Mouse (Mus musculus) embryo, embryonic 10.5 days (tissue): ENCODE measurements around the gene Apon.
"Not testable (repeated sequence)": the region's sequence is repeated elsewhere in the genome, so short reads cannot be mapped to it uniquely, and the experiment has no call there.

Source experiments
- DNase-seq: peaks from one replicate; pipeline ENCODE4 v3.0.0-alpha.2; 2015; ENCODE audit warnings: low spot score

Gene Apon

GRCm38 (mm10) chr10:128232420-128232985, 21.4 kb upstream of the Apon start:
- peak; percentile 91 for DNase-seq

GRCm38 (mm10) chr10:128236321-128236720, 17.6 kb upstream of the Apon start:
- no peak for DNase-seq

- no peak for DNase-seq
These were observed 16.0 kb upstream of the Apon start for GRCm38 (mm10) chr10:128237807-128238480.

GRCm38 (mm10) chr10:128239140-128239539, 14.8 kb upstream of the Apon start:
- DNase-seq: no peak

- DNase-seq: no peak
These were observed 13.8 kb upstream of the Apon start for GRCm38 (mm10) chr10:128240131-128240530.

- no peak for DNase-seq
These were observed 10.6 kb upstream of the Apon start for GRCm38 (mm10) chr10:128243252-128243651.

GRCm38 (mm10) chr10:128244121-128244520, 9.8 kb upstream of the Apon start:
- no peak for DNase-seq

GRCm38 (mm10) chr10:128247020-128247732, 6.7 kb upstream of the Apon start:
- peak; percentile 17 for DNase-seq

- DNase-seq: no peak
These were observed 3.3 kb upstream of the Apon start for GRCm38 (mm10) chr10:128250565-128250964.

- no peak for DNase-seq
These were observed 2.0 kb downstream of the Apon start for GRCm38 (mm10) chr10:128255925-128256324.

GRCm38 (mm10) chr10:128256328-128256727, 2.4 kb downstream of the Apon start:
- DNase-seq: no peak

- no peak for DNase-seq
These were observed 5.1 kb downstream of the Apon start for GRCm38 (mm10) chr10:128258953-128259352.

- DNase-seq: no peak
These were observed 6.0 kb downstream of the Apon start for GRCm38 (mm10) chr10:128259946-128260345.

GRCm38 (mm10) chr10:128260376-128260775, 6.5 kb downstream of the Apon start:
- not testable (repeated sequence) for DNase-seq

- no peak for DNase-seq
These were observed 8.4 kb downstream of the Apon start for GRCm38 (mm10) chr10:128262300-128262699.

- no peak for DNase-seq
These were observed 9.8 kb downstream of the Apon start for GRCm38 (mm10) chr10:128263393-128264310.

- no peak for DNase-seq
These were observed 14.5 kb downstream of the Apon start, which contains the start of gene Apof for GRCm38 (mm10) chr10:128268371-128268770. Apof (plus strand) TSS chr10:128268671.

GRCm38 (mm10) chr10:128269206-128269910, 15.5 kb downstream of the Apon start:
- DNase-seq: no peak

- peak; percentile 99 for DNase-seq
These were observed 16.5 kb downstream of the Apon start, which contains the start of gene Stat2 for GRCm38 (mm10) chr10:128270287-128270841. Stat2 (plus strand) TSS chr10:128270559.

GRCm38 (mm10) chr10:128270866-128271265, 17.0 kb downstream of the Apon start:
- no peak for DNase-seq

GRCm38 (mm10) chr10:128271883-128272282, 18.0 kb downstream of the Apon start:
- no peak for DNase-seq
